Mouse (Mus musculus) midbrain, embryonic 13.5 days (tissue): ENCODE measurements around the gene Ell2. TPM values are rescaled to one million over a fixed set of nuclear protein-coding genes. Genes with fewer than 3 reads are reported as not detected.
A peak's percentile ranks its signal among the peaks of the same experiment; 100 is the strongest.

ENCODE experiments used
- ATAC-seq: fragments of 200-750 bp; cut with Nextera tagmentation; 2 replicates; pipeline ENCODE4 v1.8.0; 2017; ENCODE audit warnings: mild to moderate bottlenecking, moderate TSS enrichment, moderate library complexity
- H3K27ac ChIP-seq: fragments of 300-500 bp; sonication (generic); 2 replicates; pipeline ENCODE4 v1.5.1; 2015; ENCODE audit warnings: inconsistent platforms, mild to moderate bottlenecking, moderate library complexity
- H3K27me3 ChIP-seq: fragments of 300-500 bp; sonication (generic); 2 replicates; pipeline ENCODE4 v1.6.1; 2015; ENCODE audit warnings: mild to moderate bottlenecking, inconsistent platforms
- H3K36me3 ChIP-seq: fragments of 300-500 bp; sonication (generic); 2 replicates; pipeline ENCODE4 v1.6.1; 2015; ENCODE audit warnings: mild to moderate bottlenecking, inconsistent platforms
- H3K4me1 ChIP-seq: fragments of 300-500 bp; sonication (generic); replicated peaks from 2 replicates; pipeline ENCODE4 v1.6.1; 2015; ENCODE audit warnings: inconsistent platforms
- H3K4me2 ChIP-seq: fragments of 300-500 bp; sonication (generic); replicated peaks from 2 replicates; pipeline ENCODE4 v1.6.1; 2015; ENCODE audit warnings: moderate library complexity, mild to moderate bottlenecking, inconsistent platforms
- H3K4me3 ChIP-seq: fragments of 300-500 bp; sonication (generic); replicated peaks from 2 replicates; pipeline ENCODE4 v1.5.1; 2015; ENCODE audit warnings: mild to moderate bottlenecking, inconsistent platforms
- H3K9ac ChIP-seq: fragments of 300-500 bp; sonication (generic); replicated peaks from 2 replicates; pipeline ENCODE4 v1.6.1; 2015; ENCODE audit warnings: mild to moderate bottlenecking, inconsistent platforms
- H3K9me3 ChIP-seq: fragments of 300-500 bp; sonication (generic); 2 replicates; pipeline ENCODE4 v1.6.1; 2016; ENCODE audit warnings: mild to moderate bottlenecking, inconsistent platforms
- whole genome bisulfite sequencing: fragments of 180-500 bp; shearing (Covaris S2); methylation state at CpG from one replicate; pipeline ENCODE4 v1.1.7; 2015; 5-methylcytosine and 5-hydroxymethylcytosine counted together
- polyA plus RNA-seq: library from polyadenylated mRNA; unstranded; fragments of >200 nt; fragmentation: Nextera tagmentation; extraction: Ambion mirVana; gene quantifications from 2 replicates; pipeline ENCODE4 v1.2.1, GENCODE M21; 2015

Ell2 gene
- polyA plus RNA-seq, 1 experiment from 2014 or later = 2.8 TPM

DNA sequence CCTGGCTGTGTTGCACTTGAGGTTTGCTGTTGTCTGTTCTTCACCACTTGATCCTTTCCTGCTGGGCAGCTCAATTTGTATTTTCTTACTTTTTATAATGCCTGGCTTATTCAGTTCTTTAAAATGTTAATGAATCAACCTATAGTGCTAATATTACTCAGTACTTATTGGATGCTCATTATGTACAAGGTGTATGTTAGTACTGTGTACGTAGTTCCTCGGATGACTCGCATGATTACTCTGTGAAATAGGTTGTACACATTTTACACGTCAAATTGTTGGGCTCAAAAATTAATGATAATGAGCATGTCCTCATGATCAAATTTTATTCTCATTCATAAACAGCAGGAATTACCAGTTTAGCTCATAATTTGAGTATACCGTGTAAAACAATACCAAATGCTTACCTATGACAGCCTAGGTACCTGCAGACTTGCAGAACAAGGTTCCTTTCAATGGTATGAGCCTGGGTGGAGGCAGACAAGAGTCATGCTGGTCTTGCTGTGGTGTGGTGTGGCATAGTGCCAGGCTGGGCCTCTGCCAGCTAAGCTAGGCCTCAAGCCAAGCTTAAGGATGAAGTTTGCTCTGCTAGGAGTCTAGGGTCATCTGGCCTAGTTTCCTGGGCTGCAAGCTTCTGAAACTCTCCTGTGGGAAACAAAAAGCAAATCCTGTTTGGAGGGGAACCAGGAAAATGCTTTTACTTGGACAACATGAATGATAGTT lies 45.8 kb downstream of the Ell2 start:
- no peaks in the 10 kb centered on the region for H3K9me3 ChIP-seq
- 91% methylated on average over 5 of the region's 5 CpGs for WGBS
- no peak for ATAC-seq
- H3K9ac ChIP-seq = no peak overlapping the region
- H3K4me3 ChIP-seq = no peak overlapping the region
- H3K4me2 ChIP-seq = no peak overlapping the region
- H3K4me1 ChIP-seq = no peaks in the 10 kb centered on the region
- no peaks in the 10 kb centered on the region for H3K27me3 ChIP-seq
- H3K27ac ChIP-seq = no peak overlapping the region
- H3K36me3 ChIP-seq = no peaks in the 10 kb centered on the region

DNA sequence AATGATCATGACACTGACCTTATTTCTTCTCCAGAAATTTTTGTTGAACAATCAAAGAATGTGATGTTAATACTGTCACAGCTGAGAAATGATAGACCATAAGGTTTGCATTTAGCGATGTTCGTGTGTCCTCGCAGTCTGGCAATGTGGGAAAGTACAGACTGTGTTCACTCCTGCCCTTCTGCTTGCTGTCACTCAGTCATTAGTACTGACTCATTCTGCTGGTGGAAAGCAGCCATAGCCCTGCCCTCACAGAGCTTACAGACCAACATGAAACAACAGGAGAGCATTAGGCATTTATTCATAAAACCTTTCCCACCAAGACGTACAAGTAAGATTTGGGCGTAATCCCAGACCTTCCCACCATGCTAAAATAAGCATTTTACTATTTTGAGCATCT lies 47.8 kb downstream of the Ell2 start:
- H3K4me3 ChIP-seq = no peak overlapping the region
- H3K36me3 ChIP-seq = no peaks in the 10 kb centered on the region
- no peaks in the 10 kb centered on the region for H3K4me1 ChIP-seq
- no peak for ATAC-seq
- no peaks in the 10 kb centered on the region for H3K9me3 ChIP-seq
- no peaks in the 10 kb centered on the region for H3K27me3 ChIP-seq
- 96% methylated on average over 5 of the region's 5 CpGs for WGBS
- H3K9ac ChIP-seq = no peak overlapping the region
- no peak overlapping the region for H3K4me2 ChIP-seq
- no peak overlapping the region for H3K27ac ChIP-seq

DNA sequence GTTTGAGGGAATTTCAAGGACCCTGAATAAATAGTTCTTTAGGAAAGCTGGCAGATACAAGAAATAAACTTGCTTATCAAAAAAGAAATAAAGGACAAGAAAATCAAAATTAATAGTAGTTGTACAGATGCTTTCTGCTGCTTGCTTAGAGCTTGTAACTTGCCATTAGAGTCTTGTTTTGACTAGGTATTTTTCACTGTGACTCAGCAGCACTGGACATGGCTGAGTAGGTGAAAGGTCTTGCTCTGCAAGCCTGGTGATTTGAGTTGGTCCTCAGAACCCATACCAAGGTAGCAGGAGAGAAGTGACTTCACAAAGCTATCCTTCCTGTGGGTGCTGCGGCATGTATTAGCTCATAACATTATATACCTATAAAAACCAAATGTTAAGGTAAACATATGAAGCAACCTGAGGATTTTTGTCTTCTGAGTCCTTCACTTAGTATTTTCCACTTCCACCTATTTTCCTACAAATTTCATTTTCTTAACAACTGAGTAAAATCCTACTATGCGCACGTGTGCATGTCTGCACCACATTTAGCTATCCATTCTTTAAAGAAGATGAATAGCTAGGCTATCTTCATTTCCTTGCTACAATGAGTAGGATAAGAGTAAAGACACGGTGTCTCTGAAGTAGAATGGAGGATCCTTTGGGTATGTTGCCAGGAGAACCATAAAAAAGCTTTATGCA lies 54.4 kb downstream of the Ell2 start:
- H3K36me3 ChIP-seq = no peaks in the 10 kb centered on the region
- no peaks in the 10 kb centered on the region for H3K27me3 ChIP-seq
- 92% methylated on average over 4 of the region's 4 CpGs for WGBS
- H3K27ac ChIP-seq = no peak overlapping the region
- no peaks in the 10 kb centered on the region for H3K9me3 ChIP-seq
- no peak overlapping the region for H3K9ac ChIP-seq
- no peak overlapping the region for H3K4me2 ChIP-seq
- no peak overlapping the region for H3K4me3 ChIP-seq
- no peak for ATAC-seq
- peaks cover 6% of the 10 kb centered on the region for H3K4me1 ChIP-seq

DNA sequence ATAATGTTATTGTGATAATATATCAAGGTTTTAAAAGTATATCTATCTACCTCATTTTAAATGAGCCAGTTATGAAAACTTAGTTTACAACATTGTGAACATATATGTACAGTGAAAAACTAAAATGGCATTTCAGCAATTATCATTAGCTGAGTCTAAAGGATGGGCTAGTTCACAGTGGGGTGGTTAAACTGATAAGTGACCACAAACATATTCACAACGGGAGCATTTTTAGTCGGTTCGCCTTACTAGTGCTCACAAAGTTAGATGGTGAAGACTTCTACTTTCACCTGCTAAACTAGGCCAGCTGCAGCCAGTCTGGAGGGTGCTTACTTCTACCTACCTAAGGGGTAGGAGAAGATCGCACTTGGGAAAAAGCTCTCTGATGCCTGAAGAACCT lies 56.2 kb downstream of the Ell2 start:
- Histone ChIP-seq H3K36me3 (no peaks in the 10 kb centered on the region), H3K27me3 (no peaks in the 10 kb centered on the region), H3K9ac (no peak overlapping the region), H3K4me1 (peaks cover 14% of the 10 kb centered on the region), H3K4me3 (no peak overlapping the region), H3K27ac (no peak overlapping the region), H3K4me2 (no peak overlapping the region), H3K9me3 (no peaks in the 10 kb centered on the region)
- ATAC-seq = no peak
- 92% methylated on average over 4 of the region's 4 CpGs for WGBS

GRCm38 (mm10) chr13:75763280-75763679 lies 56.7 kb downstream of the Ell2 start:
- Histone ChIP-seq H3K4me1 (peaks cover 14% of the 10 kb centered on the region), H3K9me3 (no peaks in the 10 kb centered on the region), H3K36me3 (no peaks in the 10 kb centered on the region), H3K4me3 (no peak overlapping the region), H3K9ac (no peak overlapping the region), H3K4me2 (no peak overlapping the region), H3K27me3 (no peaks in the 10 kb centered on the region), H3K27ac (no peak overlapping the region)
- ATAC-seq = no peak
- 43% methylated on average over 3 of the region's 3 CpGs for WGBS

DNA sequence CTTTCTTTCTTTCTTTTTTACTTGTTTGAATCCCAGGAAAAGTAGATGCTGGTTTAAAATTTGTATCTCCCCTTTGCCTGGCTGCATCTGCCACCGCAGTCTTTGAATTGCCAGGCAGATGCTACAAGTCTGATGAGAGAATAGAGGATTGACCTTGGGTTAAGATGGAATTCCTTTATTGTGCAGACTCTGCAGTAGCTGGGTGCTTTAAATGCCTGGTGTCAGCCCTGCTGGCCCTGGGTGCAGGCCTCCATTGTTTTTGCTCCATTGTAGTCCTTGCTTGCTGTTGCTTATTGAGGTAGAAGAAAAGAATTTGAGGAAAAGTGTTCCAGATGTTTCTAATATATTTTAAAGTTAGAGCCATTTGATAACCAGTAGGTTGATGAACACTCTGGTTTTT lies 59.2 kb downstream of the Ell2 start:
- Histone ChIP-seq H3K27me3 (no peaks in the 10 kb centered on the region), H3K4me3 (no peak overlapping the region), H3K4me1 (peaks cover 14% of the 10 kb centered on the region), H3K27ac (no peak overlapping the region), H3K9me3 (no peaks in the 10 kb centered on the region), H3K36me3 (no peaks in the 10 kb centered on the region), H3K9ac (no peak overlapping the region), H3K4me2 (no peak overlapping the region)
- WGBS = 4% methylated on average over 1 of the region's 1 CpGs
- ATAC-seq = no peak

GRCm38 (mm10) chr13:75766238-75766637 lies 59.7 kb downstream of the Ell2 start:
- Histone ChIP-seq H3K4me1 (peaks cover 14% of the 10 kb centered on the region), H3K9me3 (no peaks in the 10 kb centered on the region), H3K36me3 (no peaks in the 10 kb centered on the region), H3K27ac (no peak overlapping the region), H3K4me2 (no peak overlapping the region), H3K4me3 (no peak overlapping the region), H3K9ac (no peak overlapping the region), H3K27me3 (no peaks in the 10 kb centered on the region)
- WGBS = 4% methylated on average over 5 of the region's 5 CpGs
- ATAC-seq = peak; percentile 85

DNA sequence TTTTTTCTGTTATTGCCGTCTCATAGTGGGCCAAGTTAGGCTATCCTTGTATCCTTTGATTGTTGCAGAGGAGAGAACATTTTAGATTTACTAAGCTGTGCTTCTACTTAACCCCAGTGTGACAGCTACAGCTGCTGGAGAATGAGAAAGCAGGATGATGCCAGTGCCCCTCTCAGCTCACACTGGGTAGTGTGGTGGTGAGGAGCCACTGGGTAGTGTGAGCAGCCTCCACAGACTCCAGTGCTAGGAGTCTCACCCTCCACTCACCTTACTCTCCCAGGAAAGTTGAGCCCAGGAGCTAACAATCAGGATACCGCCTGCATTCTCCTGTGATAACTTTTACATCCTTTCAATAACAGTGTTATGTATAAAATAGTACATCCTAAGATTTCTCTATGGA lies 60.4 kb downstream of the Ell2 start:
- WGBS = 40% methylated on average over 2 of the region's 2 CpGs
- peaks cover 14% of the 10 kb centered on the region for H3K4me1 ChIP-seq
- H3K27me3 ChIP-seq = no peaks in the 10 kb centered on the region
- ATAC-seq = 0 out of 2 replicates have a peak, but pooled peaks have one; percentile 40
- no peak overlapping the region for H3K9ac ChIP-seq
- no peaks in the 10 kb centered on the region for H3K9me3 ChIP-seq
- no peak overlapping the region for H3K27ac ChIP-seq
- no peak overlapping the region for H3K4me2 ChIP-seq
- no peak overlapping the region for H3K4me3 ChIP-seq
- no peaks in the 10 kb centered on the region for H3K36me3 ChIP-seq

- ATAC-seq = no peak
- no peak overlapping the region for H3K4me2 ChIP-seq
- no peak overlapping the region for H3K4me3 ChIP-seq
- no peaks in the 10 kb centered on the region for H3K9me3 ChIP-seq
- no peak overlapping the region for H3K9ac ChIP-seq
- no peaks in the 10 kb centered on the region for H3K36me3 ChIP-seq
- peaks cover 11% of the 10 kb centered on the region for H3K4me1 ChIP-seq
- H3K27me3 ChIP-seq = no peaks in the 10 kb centered on the region
- 98% methylated on average over 2 of the region's 2 CpGs for WGBS
- H3K27ac ChIP-seq = no peak overlapping the region
These were observed 64.2 kb downstream of the Ell2 start for GRCm38 (mm10) chr13:75770744-75771143.

DNA sequence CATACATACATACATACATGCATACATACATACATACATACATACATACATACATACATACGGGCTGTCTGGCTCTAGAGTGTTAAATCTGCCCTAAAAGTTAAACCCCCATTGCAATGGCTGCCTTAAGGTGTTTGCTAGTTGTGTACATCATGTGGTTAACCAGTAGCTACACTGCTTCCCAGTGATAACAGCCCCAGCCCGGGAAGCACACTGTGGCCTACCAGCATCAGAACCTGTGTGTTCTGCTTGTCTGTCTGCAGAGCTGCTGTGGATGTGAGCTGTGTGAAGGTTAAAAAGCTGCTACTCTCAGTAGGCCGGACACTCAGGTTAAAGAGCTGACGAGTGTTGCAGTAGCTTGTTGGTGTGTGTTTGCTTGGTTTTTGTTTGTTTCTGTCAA lies 64.8 kb downstream of the Ell2 start:
- no peaks in the 10 kb centered on the region for H3K36me3 ChIP-seq
- H3K27ac ChIP-seq = no peak overlapping the region
- no peaks in the 10 kb centered on the region for H3K9me3 ChIP-seq
- no peak overlapping the region for H3K4me2 ChIP-seq
- WGBS = 91% methylated on average over 4 of the region's 4 CpGs
- H3K27me3 ChIP-seq = no peaks in the 10 kb centered on the region
- peaks cover 4% of the 10 kb centered on the region; the same call in 1 of the 2 replicates for H3K4me1 ChIP-seq
- no peak overlapping the region for H3K9ac ChIP-seq
- ATAC-seq = no peak
- H3K4me3 ChIP-seq = no peak overlapping the region

GRCm38 (mm10) chr13:75771984-75772730 lies 65.6 kb downstream of the Ell2 start:
- no peaks in the 10 kb centered on the region for H3K27me3 ChIP-seq
- ATAC-seq = no peak
- H3K4me2 ChIP-seq = no peak overlapping the region
- H3K27ac ChIP-seq = no peak overlapping the region
- H3K9ac ChIP-seq = no peak overlapping the region
- no peaks in the 10 kb centered on the region for H3K36me3 ChIP-seq
- no peaks in the 10 kb centered on the region for H3K9me3 ChIP-seq
- WGBS = 98% methylated on average over 3 of the region's 3 CpGs
- H3K4me3 ChIP-seq = no peak overlapping the region
- no peaks in the 10 kb centered on the region for H3K4me1 ChIP-seq

DNA sequence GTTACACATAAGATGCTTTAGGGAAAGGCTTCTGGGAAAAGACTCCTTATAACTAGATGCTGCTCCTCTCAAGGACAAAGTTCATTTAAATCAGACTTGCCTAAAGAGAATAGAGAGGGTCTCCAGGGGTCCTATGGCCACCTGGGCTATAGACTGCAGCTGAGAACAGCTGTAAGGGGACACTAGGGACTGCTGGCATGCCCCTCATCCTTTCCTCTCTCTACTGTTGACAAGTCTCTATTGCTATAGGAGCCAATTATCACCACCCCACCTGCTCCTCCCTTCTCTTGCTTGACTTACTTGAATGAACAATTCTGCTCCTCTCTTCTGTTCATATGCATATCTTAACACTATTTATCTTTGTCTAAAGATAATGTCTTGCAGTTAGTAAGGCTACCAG lies 69.4 kb downstream of the Ell2 start:
- H3K27me3 ChIP-seq = no peaks in the 10 kb centered on the region
- no peaks in the 10 kb centered on the region for H3K36me3 ChIP-seq
- no peaks in the 10 kb centered on the region for H3K9me3 ChIP-seq
- H3K4me1 ChIP-seq = no peaks in the 10 kb centered on the region
- ATAC-seq = no peak
- H3K4me2 ChIP-seq = no peak overlapping the region
- no peak overlapping the region for H3K9ac ChIP-seq
- no peak overlapping the region for H3K27ac ChIP-seq
- H3K4me3 ChIP-seq = no peak overlapping the region
